Mouse (Mus musculus): Measurements from ENCODE around the gene Ago4. TPM values are rescaled to one million over a fixed set of nuclear protein-coding genes. Genes with fewer than 3 reads are reported as not detected.

The Ago4 gene
- polyA plus RNA-seq, 1 experiment from 2014 or later, result 1.5 TPM

Small RNA genes within 50 kb of the gene (microRNA-seq; reads per million reads assigned to microRNA genes)
- gene Mir7119, result 0.79 reads per million

Other genes with a start within 250 kb of the Ago4 start
- gene Col8a2, start 246.7 kb downstream of the Ago4 start, polyA plus RNA-seq (2015; fragmentation: Nextera tagmentation; extraction: Ambion mirVana), result 11.1 and 11.4 TPM in 2 replicates
- gene Adprhl2, start 211.8 kb downstream of the Ago4 start, polyA plus RNA-seq (2015; fragmentation: Nextera tagmentation; extraction: Ambion mirVana), result 85.3 and 91.6 TPM in 2 replicates
- 3.9 and 5.5 TPM in 2 replicates for gene Tekt2, start 207.8 kb downstream of the Ago4 start, polyA plus RNA-seq (2015; fragmentation: Nextera tagmentation; extraction: Ambion mirVana)
- 13.6 and 17.9 TPM in 2 replicates for gene Ago3, start 103.9 kb downstream of the Ago4 start, polyA plus RNA-seq (2015; fragmentation: Nextera tagmentation; extraction: Ambion mirVana)
- 4.6 and 5.1 TPM in 2 replicates for gene Ago1, start 64.9 kb downstream of the Ago4 start, polyA plus RNA-seq (2015; fragmentation: Nextera tagmentation; extraction: Ambion mirVana)
- gene Clspn, start 23.5 kb upstream of the Ago4 start, polyA plus RNA-seq (2015; fragmentation: Nextera tagmentation; extraction: Ambion mirVana), result 33.8 and 37.2 TPM in 2 replicates
- gene 5730409E04Rik, start 76.3 kb upstream of the Ago4 start, polyA plus RNA-seq (2015; fragmentation: Nextera tagmentation; extraction: Ambion mirVana), result 1.5 and 2.2 TPM in 2 replicates
- gene Psmb2, start 144.2 kb upstream of the Ago4 start, polyA plus RNA-seq (2015; fragmentation: Nextera tagmentation; extraction: Ambion mirVana), result 457 and 483 TPM in 2 replicates
- not detected in 2 replicates for gene Tfap2e, start 202.8 kb upstream of the Ago4 start, polyA plus RNA-seq (2015; fragmentation: Nextera tagmentation; extraction: Ambion mirVana)
- gene Ncdn, start 220.0 kb upstream of the Ago4 start, polyA plus RNA-seq (2015; fragmentation: Nextera tagmentation; extraction: Ambion mirVana), result 28.8 and 33.0 TPM in 2 replicates
- gene AU040320, start 220.1 kb upstream of the Ago4 start, polyA plus RNA-seq (2015; fragmentation: Nextera tagmentation; extraction: Ambion mirVana), result 25.4 and 25.6 TPM in 2 replicates

Measured in kidney, embryonic 16.5 days (tissue).